Mouse (Mus musculus): ENCODE measurements around the gene Ak4. TPM values are rescaled to one million over a fixed set of nuclear protein-coding genes. Genes with fewer than 3 reads are reported as not detected.
"Not testable (repeated sequence)": the region's sequence is repeated elsewhere in the genome, so short reads cannot be mapped to it uniquely, and the experiment has no call there.

Ak4 gene
- polyA plus RNA-seq, 1 experiment from 2014 or later = 14.9 TPM

DNA sequence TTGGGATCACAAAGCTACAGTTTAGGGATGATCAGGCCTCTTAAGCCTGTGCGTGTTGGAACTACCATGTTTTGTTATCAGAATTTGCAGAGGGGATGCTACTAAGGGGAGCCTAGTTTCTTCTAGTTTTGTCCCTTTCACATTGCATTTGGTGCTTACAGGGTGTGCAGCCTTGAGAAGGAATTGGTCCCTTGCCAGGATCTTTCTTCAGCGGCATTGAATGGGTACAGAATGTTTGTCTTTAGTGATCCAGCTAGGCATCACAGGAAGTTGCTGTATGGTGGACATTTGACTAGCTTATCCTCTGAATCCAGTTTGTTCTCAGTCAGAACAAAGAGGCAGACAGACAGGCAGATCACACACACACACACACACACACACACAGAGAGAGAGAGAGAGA is 23.7 kb downstream of the Ak4 start:
- Histone ChIP-seq H3K36me3 (replicated peaks) (no peaks in the 10 kb centered on the region), H3K4me2 (no peak overlapping the region), H3K4me3 (replicated peaks) (no peak overlapping the region), H3K9me3 (replicated peaks) (no peaks in the 10 kb centered on the region), H3K4me1 (replicated peaks) (no peaks in the 10 kb centered on the region), H3K27me3 (no peaks in the 10 kb centered on the region), H3K27ac (replicated peaks) (no peak overlapping the region), H3K9ac (no peak overlapping the region)
- no peak for ATAC-seq (ENCODE audit: insufficient read depth)
- 58% methylated on average over 2 of the region's 2 CpGs for WGBS (ENCODE audit: insufficient replicate concordance)

DNA sequence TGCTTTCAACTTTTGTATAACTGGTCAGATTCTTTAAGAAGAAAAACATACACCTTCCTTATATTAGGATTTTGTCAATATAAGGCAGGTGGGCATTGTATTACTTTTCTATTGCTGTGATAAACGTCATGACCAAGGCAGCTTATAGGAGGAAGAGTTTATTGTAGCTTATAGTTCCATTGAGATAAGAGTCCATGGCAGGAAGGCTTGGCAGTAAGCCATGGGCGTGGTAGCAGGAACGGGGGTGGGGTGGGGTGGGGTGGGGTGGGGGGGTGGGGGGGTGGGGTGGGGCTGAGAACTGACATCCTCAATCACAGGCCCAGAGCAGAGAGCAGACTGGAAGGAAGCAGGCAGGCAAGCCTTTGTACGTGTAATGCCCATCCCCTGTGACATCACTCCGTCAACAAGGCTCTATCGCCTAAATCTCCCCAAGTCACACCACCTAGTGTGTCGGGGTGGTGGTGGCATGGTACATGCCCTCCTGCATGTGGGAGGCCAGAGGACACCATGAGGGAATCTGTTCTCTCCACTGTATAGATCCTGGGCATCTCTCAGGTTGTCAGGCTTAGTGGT is 24.4 kb downstream of the Ak4 start:
- Histone ChIP-seq H3K9ac (no peak overlapping the region), H3K4me2 (no peak overlapping the region), H3K36me3 (replicated peaks) (no peaks in the 10 kb centered on the region), H3K4me3 (replicated peaks) (no peak overlapping the region), H3K4me1 (replicated peaks) (no peaks in the 10 kb centered on the region), H3K27me3 (no peaks in the 10 kb centered on the region), H3K27ac (replicated peaks) (no peak overlapping the region), H3K9me3 (replicated peaks) (no peaks in the 10 kb centered on the region)
- no peak for ATAC-seq (ENCODE audit: insufficient read depth)
- WGBS (ENCODE audit: insufficient replicate concordance) = 56% methylated on average over 7 of the region's 7 CpGs

DNA sequence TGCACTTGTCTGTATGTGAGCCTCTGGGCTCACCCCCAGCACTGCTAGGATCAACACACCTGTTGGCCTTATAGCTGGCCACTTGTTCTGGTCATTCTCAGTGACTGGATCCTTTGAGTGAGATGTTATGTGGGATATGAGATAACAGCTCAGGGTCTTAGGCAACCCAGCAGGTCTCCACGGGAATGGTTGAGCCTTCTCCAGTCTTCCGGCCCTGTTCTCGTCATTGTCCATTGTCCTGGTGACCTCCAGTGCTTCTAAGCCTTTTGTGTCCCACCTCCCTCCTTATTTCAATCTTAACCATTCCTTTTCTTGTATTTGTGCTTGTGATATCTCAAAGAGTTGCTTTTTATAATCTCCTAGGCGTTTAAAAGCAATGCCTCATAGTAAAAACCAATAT is 26.6 kb downstream of the Ak4 start:
- Histone ChIP-seq H3K4me2 (no peak overlapping the region), H3K27ac (replicated peaks) (no peak overlapping the region), H3K36me3 (replicated peaks) (no peaks in the 10 kb centered on the region), H3K9me3 (replicated peaks) (no peaks in the 10 kb centered on the region), H3K27me3 (no peaks in the 10 kb centered on the region), H3K4me1 (replicated peaks) (no peaks in the 10 kb centered on the region), H3K9ac (no peak overlapping the region), H3K4me3 (replicated peaks) (no peak overlapping the region)
- ATAC-seq (ENCODE audit: insufficient read depth) = no peak
- 58% methylated on average over 4 of the region's 4 CpGs for WGBS (ENCODE audit: insufficient replicate concordance)

DNA sequence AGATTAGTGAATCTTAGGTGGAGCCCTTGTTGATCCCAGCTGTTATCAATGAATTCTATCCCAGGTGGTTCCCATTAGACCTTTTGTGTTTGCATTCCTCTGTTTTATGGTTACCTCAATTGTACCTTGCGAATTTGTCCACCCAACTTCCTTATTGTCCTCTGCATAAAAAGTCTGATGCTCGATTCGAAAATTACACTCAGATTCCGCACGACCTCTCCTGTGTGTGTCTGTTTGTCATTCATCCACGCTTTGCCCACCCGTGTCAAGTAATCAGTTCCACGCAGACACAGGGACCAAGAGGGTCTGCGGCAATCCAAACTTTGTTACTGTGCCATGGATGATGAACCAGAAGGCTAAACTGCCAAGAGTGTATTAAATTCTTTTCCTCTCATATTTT is 27.5 kb downstream of the Ak4 start:
- not testable (repeated sequence) for H3K36me3 ChIP-seq (replicated peaks); H3K4me3 ChIP-seq (replicated peaks); H3K9ac ChIP-seq; H3K27me3 ChIP-seq; ATAC-seq (ENCODE audit: insufficient read depth); H3K27ac ChIP-seq (replicated peaks); H3K4me1 ChIP-seq (replicated peaks); H3K9me3 ChIP-seq (replicated peaks); H3K4me2 ChIP-seq
- 85% methylated on average over 9 of the region's 9 CpGs for whole genome bisulfite sequencing (ENCODE audit: insufficient replicate concordance)

DNA sequence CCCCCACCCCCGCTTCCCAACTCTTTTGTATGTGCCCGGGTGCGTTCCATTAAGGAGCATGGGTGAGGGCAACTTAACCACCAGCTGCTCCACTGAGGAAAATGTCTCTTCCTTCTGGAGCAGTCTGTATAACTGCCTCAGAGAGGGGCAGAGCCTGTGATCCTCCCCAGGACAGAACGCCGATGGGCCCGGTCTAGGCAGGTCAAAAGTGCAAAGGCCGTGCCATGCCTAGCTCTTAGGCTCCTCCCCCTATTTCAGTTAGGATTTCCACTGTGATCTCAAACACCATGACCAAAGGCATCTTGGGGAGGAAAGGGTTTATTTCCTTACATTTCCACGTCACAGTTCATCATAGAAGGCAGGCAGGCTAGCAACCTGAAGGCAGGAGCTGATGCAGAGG is 29.6 kb downstream of the Ak4 start:
- Histone ChIP-seq H3K36me3 (replicated peaks) (no peaks in the 10 kb centered on the region), H3K4me3 (replicated peaks) (no peak overlapping the region), H3K27ac (replicated peaks) (no peak overlapping the region), H3K9ac (no peak overlapping the region), H3K4me1 (replicated peaks) (no peaks in the 10 kb centered on the region), H3K27me3 (no peaks in the 10 kb centered on the region), H3K9me3 (replicated peaks) (no peaks in the 10 kb centered on the region), H3K4me2 (no peak overlapping the region)
- no peak; the same call in 1 of the 2 replicates for ATAC-seq (ENCODE audit: insufficient read depth)
- 76% methylated on average over 8 of the region's 8 CpGs for WGBS (ENCODE audit: insufficient replicate concordance)

DNA sequence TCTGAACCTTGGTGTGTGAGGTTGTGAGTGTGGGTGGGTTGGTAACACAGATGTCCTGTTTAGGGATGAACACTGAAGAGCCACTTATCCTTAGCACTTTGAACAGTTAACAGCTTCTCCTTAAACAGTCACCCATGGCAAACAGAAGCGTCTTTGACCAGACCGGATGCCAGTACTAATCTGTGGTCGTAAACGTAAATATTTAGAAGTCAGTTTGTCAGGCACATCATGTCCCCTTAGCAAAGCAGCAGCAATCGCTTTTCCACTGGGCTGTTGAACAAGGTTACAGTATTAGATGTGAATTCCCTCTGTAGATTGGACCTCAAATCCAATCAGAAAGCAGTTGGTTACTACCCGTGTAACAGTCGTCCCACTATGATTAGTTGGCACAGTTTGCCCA is 30.3 kb downstream of the Ak4 start:
- H3K27ac ChIP-seq (replicated peaks) = no peak overlapping the region
- no peak for ATAC-seq (ENCODE audit: insufficient read depth)
- 69% methylated on average over 7 of the region's 7 CpGs for WGBS (ENCODE audit: insufficient replicate concordance)
- no peak overlapping the region for H3K4me2 ChIP-seq
- H3K27me3 ChIP-seq = no peaks in the 10 kb centered on the region
- no peak overlapping the region for H3K4me3 ChIP-seq (replicated peaks)
- no peaks in the 10 kb centered on the region for H3K36me3 ChIP-seq (replicated peaks)
- H3K4me1 ChIP-seq (replicated peaks) = no peaks in the 10 kb centered on the region
- H3K9me3 ChIP-seq (replicated peaks) = no peaks in the 10 kb centered on the region
- no peak overlapping the region for H3K9ac ChIP-seq

DNA sequence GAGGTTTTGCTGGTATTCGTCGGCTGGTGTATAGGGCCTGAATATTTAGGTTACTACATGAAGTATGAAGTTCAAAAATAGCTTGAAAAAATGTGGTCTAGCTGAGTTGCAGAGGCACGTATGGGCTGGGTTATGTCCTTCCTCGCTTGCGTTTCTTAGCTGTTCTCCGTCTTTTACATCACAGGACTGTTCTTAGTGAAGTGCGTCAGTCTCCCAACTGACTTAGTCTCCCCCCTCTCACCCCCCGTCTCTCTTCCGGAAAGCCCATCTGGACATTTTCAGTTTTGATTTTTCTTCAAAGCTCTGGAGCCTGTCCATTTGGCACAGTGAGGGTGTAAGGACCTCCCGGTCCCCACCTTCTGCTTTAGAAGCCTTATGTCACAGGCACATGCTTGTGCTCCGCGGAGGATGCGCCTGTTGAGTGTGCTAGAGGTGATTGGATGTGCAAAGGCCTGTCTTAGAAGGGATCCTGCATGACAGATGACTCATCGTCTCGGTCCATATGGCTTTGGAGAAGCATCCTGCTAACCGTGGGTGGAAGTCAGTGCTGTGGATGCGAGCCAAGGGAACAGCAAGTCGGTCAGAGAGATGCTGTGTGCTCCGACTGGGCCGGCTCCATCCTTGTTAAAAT is 31.2 kb downstream of the Ak4 start:
- Histone ChIP-seq H3K27ac (replicated peaks) (no peak overlapping the region), H3K9ac (no peak overlapping the region), H3K4me3 (replicated peaks) (no peak overlapping the region), H3K4me1 (replicated peaks) (no peaks in the 10 kb centered on the region), H3K27me3 (no peaks in the 10 kb centered on the region), H3K9me3 (replicated peaks) (no peaks in the 10 kb centered on the region), H3K4me2 (no peak overlapping the region), H3K36me3 (replicated peaks) (no peaks in the 10 kb centered on the region)
- WGBS (ENCODE audit: insufficient replicate concordance) = 81% methylated on average over 20 of the region's 20 CpGs
- ATAC-seq (ENCODE audit: insufficient read depth) = no peak

DNA sequence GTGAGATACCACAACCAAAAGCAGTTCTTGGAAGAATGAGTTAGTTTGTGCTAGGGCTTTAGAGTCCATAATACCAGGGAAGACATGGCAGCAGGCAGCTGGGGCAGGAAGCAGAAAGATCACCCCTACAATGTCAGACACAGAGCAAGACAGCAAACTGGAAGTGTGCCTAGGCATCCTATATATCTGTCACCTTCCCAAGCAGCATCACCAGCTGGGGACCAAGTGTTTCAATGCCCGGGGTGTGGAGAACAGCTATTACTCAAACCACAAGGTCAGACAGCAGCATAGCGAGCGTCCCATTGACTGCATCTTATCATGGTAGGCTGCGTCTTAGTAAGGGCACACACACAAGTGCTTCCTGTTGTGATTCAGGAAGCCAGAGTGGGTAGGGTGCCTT is 32.0 kb downstream of the Ak4 start:
- no peak overlapping the region for H3K9ac ChIP-seq
- no peaks in the 10 kb centered on the region for H3K4me1 ChIP-seq (replicated peaks)
- 52% methylated on average over 4 of the region's 4 CpGs for WGBS (ENCODE audit: insufficient replicate concordance)
- no peak for ATAC-seq (ENCODE audit: insufficient read depth)
- H3K27ac ChIP-seq (replicated peaks) = no peak overlapping the region
- no peaks in the 10 kb centered on the region for H3K9me3 ChIP-seq (replicated peaks)
- no peak overlapping the region for H3K4me2 ChIP-seq
- no peaks in the 10 kb centered on the region for H3K27me3 ChIP-seq
- no peak overlapping the region for H3K4me3 ChIP-seq (replicated peaks)
- H3K36me3 ChIP-seq (replicated peaks) = no peaks in the 10 kb centered on the region

DNA sequence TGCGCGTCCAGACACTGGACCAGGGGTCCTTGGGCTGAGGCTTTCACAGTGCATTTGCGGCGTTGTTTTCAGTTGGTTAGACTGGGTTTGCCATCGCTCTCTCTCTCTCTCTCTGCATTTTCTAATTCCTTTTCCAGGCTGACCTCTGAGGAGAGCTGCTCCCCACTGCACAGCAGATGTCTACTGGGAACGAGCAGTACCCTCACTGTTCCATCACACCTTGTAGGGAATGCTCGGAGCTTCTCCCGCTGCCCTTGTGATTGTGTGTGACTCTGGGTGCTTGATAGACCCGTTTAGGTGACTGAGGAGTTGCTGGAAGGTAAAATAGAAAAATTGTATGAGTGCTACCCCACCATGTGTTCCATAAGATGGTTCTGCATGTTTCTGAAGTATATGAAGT is 33.8 kb downstream of the Ak4 start:
- Histone ChIP-seq H3K36me3 (replicated peaks) (no peaks in the 10 kb centered on the region), H3K9me3 (replicated peaks) (no peaks in the 10 kb centered on the region), H3K9ac (no peak overlapping the region), H3K4me3 (replicated peaks) (no peak overlapping the region), H3K4me1 (replicated peaks) (no peaks in the 10 kb centered on the region), H3K27ac (replicated peaks) (no peak overlapping the region), H3K4me2 (no peak overlapping the region), H3K27me3 (no peaks in the 10 kb centered on the region)
- WGBS (ENCODE audit: insufficient replicate concordance) = 68% methylated on average over 9 of the region's 9 CpGs
- ATAC-seq (ENCODE audit: insufficient read depth) = no peak

DNA sequence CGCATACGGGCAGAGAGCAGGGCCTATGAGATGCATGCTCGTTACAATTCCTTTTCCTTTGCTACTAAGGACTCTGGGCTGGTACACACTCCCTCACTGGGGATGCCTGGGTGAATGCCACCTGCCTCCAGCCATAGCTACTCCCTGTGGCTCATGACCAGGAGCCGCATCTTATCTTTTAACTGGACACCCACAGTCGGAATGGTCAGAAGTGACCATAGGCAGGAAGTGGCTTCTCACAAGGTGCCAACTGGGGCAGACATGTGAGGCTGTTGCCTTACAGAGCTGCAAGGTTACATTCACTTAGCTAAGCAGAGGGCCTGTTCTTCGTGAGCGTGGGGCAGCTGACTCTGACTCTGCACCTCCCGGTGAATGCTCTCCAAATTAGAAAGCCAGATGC is 38.1 kb downstream of the Ak4 start:
- Histone ChIP-seq H3K4me2 (no peak overlapping the region), H3K9ac (no peak overlapping the region), H3K4me1 (replicated peaks) (no peaks in the 10 kb centered on the region), H3K27me3 (no peaks in the 10 kb centered on the region), H3K4me3 (replicated peaks) (no peak overlapping the region), H3K27ac (replicated peaks) (no peak overlapping the region), H3K36me3 (replicated peaks) (no peaks in the 10 kb centered on the region), H3K9me3 (replicated peaks) (no peaks in the 10 kb centered on the region)
- ATAC-seq (ENCODE audit: insufficient read depth) = no peak
- 69% methylated on average over 8 of the region's 8 CpGs for WGBS (ENCODE audit: insufficient replicate concordance)

DNA sequence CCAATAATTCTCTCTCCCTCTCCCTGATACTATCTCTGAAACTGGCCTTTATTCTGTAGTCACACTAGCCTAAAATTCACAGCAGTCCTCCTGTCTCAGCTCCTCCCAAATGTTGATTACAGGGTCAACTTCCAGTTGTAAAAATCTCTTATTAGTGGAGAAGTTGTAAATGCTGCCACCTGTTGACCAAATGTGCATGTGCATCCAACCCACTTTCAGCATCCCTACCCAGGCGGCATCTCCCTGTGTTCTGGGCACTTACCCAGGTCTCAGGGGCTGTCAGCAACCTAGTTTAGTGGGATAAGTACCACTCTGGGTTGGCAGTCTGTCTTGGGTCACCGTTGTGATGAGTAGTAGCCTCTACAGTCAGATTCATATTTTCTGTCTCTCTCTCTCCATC is 39.3 kb downstream of the Ak4 start:
- Histone ChIP-seq H3K4me2 (no peak overlapping the region), H3K9me3 (replicated peaks) (no peaks in the 10 kb centered on the region), H3K4me1 (replicated peaks) (no peaks in the 10 kb centered on the region), H3K27ac (replicated peaks) (no peak overlapping the region), H3K4me3 (replicated peaks) (no peak overlapping the region), H3K36me3 (replicated peaks) (no peaks in the 10 kb centered on the region), H3K9ac (no peak overlapping the region), H3K27me3 (no peaks in the 10 kb centered on the region)
- 37% methylated on average over 2 of the region's 2 CpGs for WGBS (ENCODE audit: insufficient replicate concordance)
- no peak for ATAC-seq (ENCODE audit: insufficient read depth)

DNA sequence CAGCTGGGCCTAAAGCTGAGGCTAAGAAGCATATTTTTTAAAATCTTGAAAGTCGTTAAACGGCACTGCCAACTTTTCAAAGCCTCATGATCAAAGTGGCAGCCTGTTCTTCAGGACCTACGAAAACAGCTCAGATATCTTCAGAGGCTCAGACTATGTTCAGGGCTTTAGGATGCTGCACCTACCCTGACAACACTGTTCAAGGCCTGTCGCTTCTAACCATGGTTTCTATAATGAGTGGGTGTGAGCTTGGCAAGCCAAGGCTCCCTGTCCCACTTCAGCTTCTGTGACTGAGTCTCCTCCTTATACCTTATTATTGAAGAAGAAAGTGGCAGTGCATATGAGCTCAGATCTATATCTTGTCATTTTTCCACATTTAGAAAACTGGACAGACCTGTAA is 40.3 kb downstream of the Ak4 start:
- Histone ChIP-seq H3K9me3 (replicated peaks) (no peaks in the 10 kb centered on the region), H3K4me1 (replicated peaks) (no peaks in the 10 kb centered on the region), H3K36me3 (replicated peaks) (no peaks in the 10 kb centered on the region), H3K27ac (replicated peaks) (no peak overlapping the region), H3K4me3 (replicated peaks) (no peak overlapping the region), H3K27me3 (no peaks in the 10 kb centered on the region), H3K4me2 (no peak overlapping the region), H3K9ac (no peak overlapping the region)
- 70% methylated on average over 4 of the region's 4 CpGs for WGBS (ENCODE audit: insufficient replicate concordance)
- no peak for ATAC-seq (ENCODE audit: insufficient read depth)
